8 mouse cellular contexts compared by ENCODE assay signal in genomic region chr17:75005685-75006680, GRCm38 (mm10). TPM values are rescaled to one million over a fixed set of nuclear protein-coding genes. Genes with fewer than 3 reads are reported as not detected.
A peak's percentile ranks its signal among the peaks of the same experiment; 100 is the strongest.
DNase-seq lines count a peak whose midpoint lies in the region; ATAC-seq and TF ChIP-seq lines count a peak whose summit lies in the region.

No protein-coding gene starts in this region.

- TF ChIP-seq CTCF in kidney, postnatal 0 days (IDR thresholded peaks at IDR 0.05; ENCODE audit: low read depth): no peak

- H3K4me3 ChIP-seq in embryonic facial prominence, embryonic 11.5 days (ENCODE audit: low read depth, low read length): peak overlapping the region; percentile 87
- H3K4me3 ChIP-seq in heart, embryonic 12.5 days: peak overlapping the region; percentile 98
- peak overlapping the region; percentile 94 for H3K4me3 ChIP-seq in kidney, postnatal 0 days (replicated peaks; ENCODE audit: low read depth, low read length)
- H3K4me3 ChIP-seq in lung, embryonic 15.5 days: peak overlapping the region; percentile 68

- H3K27ac ChIP-seq in embryonic facial prominence, embryonic 11.5 days (replicated peaks; ENCODE audit: low read depth, low read length): peak overlapping the region; percentile 85
- H3K27ac ChIP-seq in heart, embryonic 12.5 days (ENCODE audit: poor library complexity, severe bottlenecking): peak overlapping the region; percentile 98
- H3K27ac ChIP-seq in kidney, postnatal 0 days: peak overlapping the region; percentile 86
- H3K27ac ChIP-seq in lung, embryonic 15.5 days: peak overlapping the region; percentile 87

- H3K4me2 ChIP-seq in embryonic facial prominence, embryonic 11.5 days (ENCODE audit: low read depth, low read length): peak overlapping the region; percentile 89
- peak overlapping the region; percentile 84 for H3K4me2 ChIP-seq in heart, embryonic 12.5 days
- peak overlapping the region; percentile 98 for H3K4me2 ChIP-seq in kidney, postnatal 0 days (ENCODE audit: low read length)
- H3K4me2 ChIP-seq in lung, embryonic 15.5 days: peak overlapping the region; percentile 97

- no peaks in the 10 kb centered on the region for H3K36me3 ChIP-seq in embryonic facial prominence, embryonic 11.5 days (replicated peaks; ENCODE audit: control insufficient read depth, insufficient read depth, low read depth, low read length)
- peaks cover 17% of the 10 kb centered on the region for H3K36me3 ChIP-seq in heart, embryonic 12.5 days
- 0 out of 2 replicates have a peak, but pooled peaks cover 5% of the 10 kb centered on the region for H3K36me3 ChIP-seq in kidney, postnatal 0 days (ENCODE audit: insufficient read depth, low read length)
- H3K36me3 ChIP-seq in lung, embryonic 15.5 days: no peaks in the 10 kb centered on the region

- no peaks in the 10 kb centered on the region for H3K9me3 ChIP-seq in embryonic facial prominence, embryonic 11.5 days (replicated peaks; ENCODE audit: control insufficient read depth, low read length)
- no peaks in the 10 kb centered on the region for H3K9me3 ChIP-seq in heart, embryonic 12.5 days (replicated peaks)
- H3K9me3 ChIP-seq in kidney, postnatal 0 days (replicated peaks; ENCODE audit: low read length): no peaks in the 10 kb centered on the region
- H3K9me3 ChIP-seq in lung, embryonic 15.5 days: no peaks in the 10 kb centered on the region

- H3K9ac ChIP-seq in embryonic facial prominence, embryonic 11.5 days (replicated peaks; ENCODE audit: low read length): peak overlapping the region; percentile 88
- peak overlapping the region; percentile 99 for H3K9ac ChIP-seq in heart, embryonic 12.5 days
- peak overlapping the region; percentile 85 for H3K9ac ChIP-seq in kidney, postnatal 0 days (ENCODE audit: low read depth, low read length)
- H3K9ac ChIP-seq in lung, embryonic 15.5 days: peak overlapping the region; percentile 75

- under 1% methylated on average over 81 of the region's 94 CpGs for WGBS in embryonic facial prominence, embryonic 11.5 days
- under 1% methylated on average over 90 of the region's 94 CpGs for WGBS in heart, embryonic 12.5 days
- WGBS in kidney, postnatal 0 days: under 1% methylated on average over 87 of the region's 94 CpGs
- WGBS in lung, embryonic 15.5 days: under 1% methylated on average over 88 of the region's 94 CpGs

- no peaks in the 10 kb centered on the region; the same call in 1 of the 2 replicates for H3K4me1 ChIP-seq in embryonic facial prominence, embryonic 11.5 days (ENCODE audit: control insufficient read depth, insufficient read depth, low read length)
- H3K4me1 ChIP-seq in heart, embryonic 12.5 days (replicated peaks): peaks cover 41% of the 10 kb centered on the region
- H3K4me1 ChIP-seq in kidney, postnatal 0 days (replicated peaks; ENCODE audit: insufficient read depth, low read length): no peaks in the 10 kb centered on the region; the same call in 1 of the 2 replicates
- peaks cover 14% of the 10 kb centered on the region for H3K4me1 ChIP-seq in lung, embryonic 15.5 days

- no peaks in the 10 kb centered on the region for H3K27me3 ChIP-seq in embryonic facial prominence, embryonic 11.5 days (ENCODE audit: control insufficient read depth, insufficient read depth, low read length)
- H3K27me3 ChIP-seq in heart, embryonic 12.5 days (replicated peaks): no peaks in the 10 kb centered on the region
- H3K27me3 ChIP-seq in kidney, postnatal 0 days (ENCODE audit: insufficient read depth, low read length): no peaks in the 10 kb centered on the region
- H3K27me3 ChIP-seq in lung, embryonic 15.5 days: no peaks in the 10 kb centered on the region

- peak; percentile 24 for DNase-seq in right cerebral cortex, adult 18-20 months
- no peak for DNase-seq in right cerebral cortex, postnatal 36 days (ENCODE audit: low spot score in 2 of 2)
- DNase-seq in embryonic facial prominence, embryonic 11.5 days (ENCODE audit: low spot score): peak; percentile 67
- DNase-seq in kidney, postnatal 0 days (ENCODE audit: low spot score): peak; percentile 57
- peak; percentile 44 for DNase-seq in ovary, postnatal 10 days (ENCODE audit: low spot score)
- peak; percentile 36 for DNase-seq in urinary bladder, postnatal 25 days (ENCODE audit: low spot score)

- peak; percentile 79 for ATAC-seq in embryonic facial prominence, embryonic 11.5 days (replicated peaks; ENCODE audit: insufficient number of reproducible peaks, low FRiP score, low TSS enrichment, low read depth)
- peak; percentile 73 for ATAC-seq in heart, embryonic 12.5 days (ENCODE audit: insufficient number of reproducible peaks, low FRiP score)
- peak; percentile 47 for ATAC-seq in kidney, postnatal 0 days (replicated peaks; ENCODE audit: low FRiP score, low read depth)
- ATAC-seq in lung, embryonic 15.5 days (ENCODE audit: borderline replicate concordance, extremely low read depth, low FRiP score, low TSS enrichment): peak; percentile 76

RNA-seq across cellular contexts. Expression of gene Ltbp1, which starts 0.6 kb away (rescaled TPM):
- 14.2 and 16.8 TPM in 2 replicates for polyA plus RNA-seq in embryonic facial prominence, embryonic 11.5 days (2014; fragmentation: Nextera tagmentation; extraction: Ambion mirVana)
- polyA plus RNA-seq in heart, embryonic 12.5 days (2016; fragmentation: Nextera tagmentation; extraction: Ambion mirVana): 58.8 and 59.3 TPM in 2 replicates
- 29.7 and 30.2 TPM in 2 replicates for polyA plus RNA-seq in kidney, postnatal 0 days (2015; fragmentation: Nextera tagmentation; extraction: Ambion mirVana)
- 28.3 and 29.0 TPM in 2 replicates for polyA plus RNA-seq in lung, embryonic 15.5 days (2015; fragmentation: Nextera tagmentation; extraction: Ambion mirVana)

Comparison
In these comparisons a context has a peak if more than half of its experiments do, and no peak if none do; other contexts are left out.
1. DNase-seq: peak in right cerebral cortex, adult 18-20 months (single experiment), embryonic facial prominence, embryonic 11.5 days (single experiment), kidney, postnatal 0 days (single experiment), ovary, postnatal 10 days (single experiment) and urinary bladder, postnatal 25 days (single experiment); none in right cerebral cortex, postnatal 36 days (0 of 2).
2. Peak in every context shown above with its lines, with median percentiles within 50 percentile points of each other: ATAC-seq, H3K27ac ChIP-seq, H3K4me2 ChIP-seq, H3K4me3 ChIP-seq and H3K9ac ChIP-seq.